Mouse (Mus musculus): ENCODE measurements around the gene Kyat1. TPM values are rescaled to one million over a fixed set of nuclear protein-coding genes. Genes with fewer than 3 reads are reported as not detected.

Gene Kyat1
- 10 to 100 TPM; 15.3 to 16.8 (median 16.1) TPM for total RNA-seq (2022)

GRCm38 (mm10) chr2:30205629-30206357 is at the start of gene Kyat1:
Kyat1 (minus strand) TSS chr2:30205847.
- DNase-seq (ENCODE audit: low spot score in 2 of 2): peak; percentile 84 to 91

- DNase-seq (ENCODE audit: low spot score in 2 of 2): no peak
These were observed 48.2 kb upstream of the Kyat1 start for GRCm38 (mm10) chr2:30253809-30254208.

GRCm38 (mm10) chr2:30252521-30252920 is 46.9 kb upstream of the Kyat1 start:
- no peak for DNase-seq (ENCODE audit: low spot score in 2 of 2)

- DNase-seq (ENCODE audit: low spot score in 2 of 2): no peak
These were observed 45.9 kb upstream of the Kyat1 start for GRCm38 (mm10) chr2:30251417-30252104.

- DNase-seq (ENCODE audit: low spot score in 2 of 2): no peak
These were observed 44.8 kb upstream of the Kyat1 start for GRCm38 (mm10) chr2:30250166-30251128.

GRCm38 (mm10) chr2:30249182-30249581 is 43.5 kb upstream of the Kyat1 start:
- no peak for DNase-seq (ENCODE audit: low spot score in 2 of 2)

- DNase-seq (ENCODE audit: low spot score in 2 of 2): no peak
These were observed 42.0 kb upstream of the Kyat1 start for GRCm38 (mm10) chr2:30247681-30248080.

- DNase-seq (ENCODE audit: low spot score in 2 of 2): no peak
These were observed 41.4 kb upstream of the Kyat1 start for GRCm38 (mm10) chr2:30247036-30247435.

- DNase-seq (ENCODE audit: low spot score in 2 of 2): no peak
These were observed 39.0 kb upstream of the Kyat1 start for GRCm38 (mm10) chr2:30244595-30245178.

- DNase-seq (ENCODE audit: low spot score in 2 of 2): no peak
These were observed 37.7 kb upstream of the Kyat1 start for GRCm38 (mm10) chr2:30243391-30243790.

- no peak for DNase-seq (ENCODE audit: low spot score in 2 of 2)
These were observed 36.9 kb upstream of the Kyat1 start for GRCm38 (mm10) chr2:30242509-30242908.

- DNase-seq (ENCODE audit: low spot score in 2 of 2): no peak
These were observed 34.6 kb upstream of the Kyat1 start, which contains the start of gene Gm28035 for GRCm38 (mm10) chr2:30240267-30240666. Gm28035 (plus strand) TSS chr2:30240567.

GRCm38 (mm10) chr2:30239777-30240176 is 34.1 kb upstream of the Kyat1 start:
- no peak for DNase-seq (ENCODE audit: low spot score in 2 of 2)

GRCm38 (mm10) chr2:30238906-30239465 is 33.3 kb upstream of the Kyat1 start:
- no peak for DNase-seq (ENCODE audit: low spot score in 2 of 2)

- peak in 1 of 2 experiments; percentile 57 for DNase-seq (ENCODE audit: low spot score in 2 of 2)
These were observed 32.2 kb upstream of the Kyat1 start for GRCm38 (mm10) chr2:30237881-30238280.

- peak; percentile 99 for DNase-seq (ENCODE audit: low spot score in 2 of 2)
These were observed 31.7 kb upstream of the Kyat1 start, which contains the start of gene Lrrc8a for GRCm38 (mm10) chr2:30237199-30237880. Lrrc8a (plus strand) TSS chr2:30237715.

- no peak for DNase-seq (ENCODE audit: low spot score in 2 of 2)
These were observed 31.0 kb upstream of the Kyat1 start for GRCm38 (mm10) chr2:30236426-30237198.

- no peak for DNase-seq (ENCODE audit: low spot score in 2 of 2)
These were observed 29.9 kb upstream of the Kyat1 start for GRCm38 (mm10) chr2:30235593-30235992.

- DNase-seq (ENCODE audit: low spot score in 2 of 2): no peak
These were observed 10.6 kb upstream of the Kyat1 start for GRCm38 (mm10) chr2:30216293-30216692.

All from left cerebral cortex, adult 8-10 months (tissue).